Mouse (Mus musculus) testis, adult 2 months (tissue): ENCODE measurements around the gene Fkbp3. TPM values are rescaled to one million over a fixed set of nuclear protein-coding genes. Genes with fewer than 3 reads are reported as not detected.
A peak's percentile ranks its signal among the peaks of the same experiment; 100 is the strongest.

Experiments used
- H3K27ac ChIP-seq: fragments of 200-500 bp; 2 replicates; pipeline ENCODE4 v1.5.1; 2012; ENCODE audit warnings: low read depth, low read length; ENCODE audit not compliant: control insufficient read depth, insufficient read depth
- H3K27me3 ChIP-seq: fragments of 200-500 bp; 2 replicates; pipeline ENCODE4 v1.6.1; 2012; ENCODE audit warnings: mild to moderate bottlenecking, low read length, moderate library complexity; ENCODE audit not compliant: control insufficient read depth, insufficient read depth
- H3K36me3 ChIP-seq: fragments of 200-500 bp; 2 replicates; pipeline ENCODE4 v1.6.1; 2012; ENCODE audit warnings: mild to moderate bottlenecking, low read length; ENCODE audit not compliant: control insufficient read depth, insufficient read depth
- H3K4me1 ChIP-seq: fragments of 200-500 bp; 2 replicates; pipeline ENCODE4 v1.6.1; 2012; ENCODE audit warnings: low read length; ENCODE audit not compliant: control insufficient read depth, insufficient read depth
- H3K4me3 ChIP-seq: fragments of 200-500 bp; 2 replicates; pipeline ENCODE4 v1.5.1; 2012; ENCODE audit warnings: low read depth, mild to moderate bottlenecking, low read length, moderate library complexity, mixed read lengths; ENCODE audit not compliant: control insufficient read depth
- CTCF ChIP-seq: fragments of 200-500 bp; IDR thresholded peaks from 2 replicates; pipeline ENCODE4 v1.5.1; 2012; ENCODE audit warnings: low read depth, mild to moderate bottlenecking, inconsistent platforms, low read length, moderate library complexity; ENCODE audit not compliant: control insufficient read depth, insufficient read depth, insufficient replicate concordance
- POLR2A ChIP-seq: fragments of 200-500 bp; IDR thresholded peaks from 2 replicates; pipeline ENCODE4 v1.6.1; 2012; ENCODE audit warnings: low read depth, mild to moderate bottlenecking, inconsistent platforms, low read length, moderate library complexity; ENCODE audit not compliant: control insufficient read depth
- polyA plus RNA-seq: library from polyadenylated mRNA; depleted of rRNA; stranded (reverse); fragments of >200 nt; gene quantifications from 2 replicates; pipeline ENCODE4 v1.2.3, GENCODE M21; 2012

Gene Fkbp3
- polyA plus RNA-seq, 1 experiment: 32.7 TPM

- H3K27ac ChIP-seq: no peak overlapping the region
- TF ChIP-seq CTCF: no peak
Measured at GRCm38 (mm10) chr12:65076906-65077305, 3.1 kb upstream of the Fkbp3 start.

GRCm38 (mm10) chr12:65075733-65076310 lies 2.0 kb upstream of the Fkbp3 start:
- Histone ChIP-seq H3K27ac (peak overlapping the region; percentile 82), H3K27me3 (no peaks in the 10 kb centered on the region), H3K36me3 (no peaks in the 10 kb centered on the region), H3K4me1 (peaks cover 13% of the 10 kb centered on the region), H3K4me3 (peak overlapping the region; percentile 97)
- no peak for TF ChIP-seq CTCF
- no peak; the same call in 1 of the 2 replicates for TF ChIP-seq POLR2A

More at GRCm38 (mm10) chr12:65076906-65077305, 3.1 kb upstream of the Fkbp3 start:
- Histone ChIP-seq H3K27me3 (no peaks in the 10 kb centered on the region), H3K36me3 (no peaks in the 10 kb centered on the region), H3K4me3 (no peak overlapping the region), H3K4me1 (peaks cover 13% of the 10 kb centered on the region)

- Histone ChIP-seq H3K36me3 (no peaks in the 10 kb centered on the region), H3K27me3 (no peaks in the 10 kb centered on the region), H3K4me3 (peak within 1 kb of the TSS; percentile 97), H3K27ac (peak within 1 kb of the TSS; percentile 82), H3K4me1 (peaks cover 13% of the 10 kb centered on the region)
- TF ChIP-seq CTCF (no peak), POLR2A (peak; percentile 82)
Measured at GRCm38 (mm10) chr12:65075085-65075732, 1.4 kb upstream of the Fkbp3 start, which contains the start of gene Fancm. Gene Fancm, plus strand, starts transcription at chr12:65075603.

- Histone ChIP-seq H3K36me3 (no peaks in the 10 kb centered on the region), H3K27ac (no peak overlapping the region)
Measured at GRCm38 (mm10) chr12:65074651-65075050, 844 bp upstream of the Fkbp3 start.

GRCm38 (mm10) chr12:65072911-65073610 lies 746 bp downstream of the Fkbp3 start:
- TF ChIP-seq POLR2A (no peak), CTCF (no peak)
- H3K36me3 ChIP-seq: no peaks in the 10 kb centered on the region; the same call in 1 of the 2 replicates
- peaks cover 13% of the 10 kb centered on the region for H3K4me1 ChIP-seq
- peak overlapping the region; percentile 91 for H3K4me3 ChIP-seq
- H3K27ac ChIP-seq: peak overlapping the region; percentile 97
- no peaks in the 10 kb centered on the region for H3K27me3 ChIP-seq

More at GRCm38 (mm10) chr12:65074651-65075050, 844 bp upstream of the Fkbp3 start:
- peaks cover 13% of the 10 kb centered on the region for H3K4me1 ChIP-seq
- no peak overlapping the region for H3K4me3 ChIP-seq
- TF ChIP-seq POLR2A (no peak), CTCF (no peak)
- H3K27me3 ChIP-seq: no peaks in the 10 kb centered on the region

- no peak overlapping the region for H3K4me3 ChIP-seq
- TF ChIP-seq CTCF: no peak
- TF ChIP-seq POLR2A: no peak
- H3K4me1 ChIP-seq: peaks cover 3% of the 10 kb centered on the region
- no peaks in the 10 kb centered on the region for H3K27me3 ChIP-seq
- H3K36me3 ChIP-seq: no peaks in the 10 kb centered on the region; the same call in none of the 2 replicates
- H3K27ac ChIP-seq: no peak overlapping the region
Measured at GRCm38 (mm10) chr12:65068409-65068808, 5.4 kb downstream of the Fkbp3 start.

- no peaks in the 10 kb centered on the region for H3K27me3 ChIP-seq
- TF ChIP-seq POLR2A (no peak), CTCF (no peak)
- no peak overlapping the region for H3K4me3 ChIP-seq
- no peaks in the 10 kb centered on the region; the same call in none of the 2 replicates for H3K36me3 ChIP-seq
- no peaks in the 10 kb centered on the region for H3K4me1 ChIP-seq
- no peak overlapping the region for H3K27ac ChIP-seq
Measured at GRCm38 (mm10) chr12:65066234-65066633, 7.6 kb downstream of the Fkbp3 start.
